Mouse (Mus musculus) CH12.LX (cell line): ENCODE measurements around the gene Pak4. TPM values are rescaled to one million over a fixed set of nuclear protein-coding genes. Genes with fewer than 3 reads are reported as not detected.

ENCODE experiments used
- DNase-seq: peaks from one replicate; pipeline ENCODE4 v3.0.0-alpha.2; 2013; ENCODE audit errors: extremely low read depth
- H3K27ac ChIP-seq: 2 replicates; pipeline ENCODE4 v1.5.1; 2012; ENCODE audit warnings: low read depth, mild to moderate bottlenecking, control low read depth, moderate library complexity; ENCODE audit not compliant: insufficient read depth
- H3K27me3 ChIP-seq: replicated peaks from 2 replicates; pipeline ENCODE3; 2012; ENCODE audit warnings: inconsistent platforms
- H3K36me3 ChIP-seq, 2 experiments: replicated peaks in 1 of 2; 2 replicates each; pipeline versions ENCODE3 to v1.6.1; 2012; ENCODE audit warnings: inconsistent platforms in 1 of 2, low read length in 1 of 2, mild to moderate bottlenecking in 1 of 2, mixed read lengths in 1 of 2, moderate library complexity in 1 of 2; ENCODE audit not compliant: control insufficient read depth in 1 of 2, insufficient read depth in 1 of 2
- H3K4me1 ChIP-seq, 2 experiments: 2 replicates each; pipeline ENCODE4 v1.6.1; 2012; ENCODE audit warnings: inconsistent platforms in 1 of 2, moderate library complexity in 1 of 2; ENCODE audit not compliant: insufficient read depth in 2 of 2, control insufficient read depth in 1 of 2
- H3K4me2 ChIP-seq: 2 replicates; pipeline ENCODE4 v1.6.1; 2012; ENCODE audit warnings: low read depth, mild to moderate bottlenecking, control low read depth; ENCODE audit not compliant: poor library complexity, insufficient read depth, severe bottlenecking
- H3K4me3 ChIP-seq, 3 experiments: fragments of 150-350 bp in 1 of 3; sonication (generic) in 1 of 3; replicated peaks in 1 of 3; 2 replicates each; pipeline versions ENCODE3 to v1.5.1; 2011 to 2012; ENCODE audit warnings: low read depth in 2 of 3, low read length in 2 of 3, mild to moderate bottlenecking in 2 of 3, moderate library complexity in 2 of 3, control low read depth in 1 of 3, improper control_type of control experiment in 1 of 3, inconsistent platforms in 1 of 3, mixed read lengths in 1 of 3; ENCODE audit not compliant: poor library complexity in 1 of 3
- H3K79me2 ChIP-seq: replicated peaks from 2 replicates; pipeline ENCODE4 v1.6.1; 2012; ENCODE audit warnings: mild to moderate bottlenecking, moderate library complexity; ENCODE audit not compliant: control insufficient read depth, poor library complexity, insufficient read depth, severe bottlenecking; ENCODE audit errors: extremely low read depth
- H3K9ac ChIP-seq: 2 replicates; pipeline ENCODE4 v1.6.1; 2012; ENCODE audit warnings: low read depth, mild to moderate bottlenecking, control low read depth, moderate library complexity; ENCODE audit not compliant: insufficient read depth
- H3K9me3 ChIP-seq: replicated peaks from 2 replicates; pipeline ENCODE3; 2012; ENCODE audit warnings: low read length, inconsistent platforms, mixed read lengths
- BHLHE40 ChIP-seq: IDR thresholded peaks from 2 replicates; pipeline ENCODE4 v1.6.1; 2011; ENCODE audit warnings: mild to moderate bottlenecking, low read depth, low read length, improper control_type of control experiment
- CHD1 ChIP-seq: IDR thresholded peaks from 2 replicates; pipeline ENCODE4 v1.6.1; 2012; ENCODE audit warnings: low read depth, low read length, improper control_type of control experiment, inconsistent platforms
- CHD2 ChIP-seq: IDR thresholded peaks from 2 replicates; pipeline ENCODE4 v1.6.1; 2011; ENCODE audit warnings: low read length, improper control_type of control experiment
- CTCF ChIP-seq, 2 experiments: IDR thresholded peaks in 1 of 2; conservative IDR thresholded peaks in 1 of 2; 2 replicates each; pipeline ENCODE4 v1.5.1; 2011 to 2012; ENCODE audit warnings: low read depth in 2 of 2, low read length in 2 of 2, improper control_type of control experiment in 1 of 2, inconsistent platforms in 1 of 2, mild to moderate bottlenecking in 1 of 2, moderate library complexity in 1 of 2
- E2F4 ChIP-seq: IDR thresholded peaks from 2 replicates; pipeline ENCODE4 v1.6.1; 2011; ENCODE audit warnings: low read depth, low read length, improper control_type of control experiment; ENCODE audit not compliant: insufficient replicate concordance
- EP300 ChIP-seq: IDR thresholded peaks from 2 replicates; pipeline ENCODE4 v1.6.1; 2011; ENCODE audit warnings: low read length, improper control_type of control experiment
- ETS1 ChIP-seq: conservative IDR thresholded peaks from 2 replicates; pipeline ENCODE4 v1.6.1; 2012; ENCODE audit warnings: low read depth, mild to moderate bottlenecking, inconsistent platforms, low read length, improper control_type of control experiment, moderate library complexity
- IRF4 ChIP-seq: IDR thresholded peaks from 2 replicates; pipeline ENCODE4 v1.6.1; 2014; ENCODE audit warnings: low read depth, mild to moderate bottlenecking, inconsistent platforms, low read length, improper control_type of control experiment
- JUN ChIP-seq: IDR thresholded peaks from 2 replicates; pipeline ENCODE4 v1.6.1; 2011; ENCODE audit warnings: low read depth, mild to moderate bottlenecking, low read length, improper control_type of control experiment, moderate library complexity; ENCODE audit not compliant: insufficient read depth
- KAT2A ChIP-seq: IDR thresholded peaks from 2 replicates; pipeline ENCODE4 v1.6.1; 2012; ENCODE audit warnings: low read length, improper control_type of control experiment, inconsistent platforms; ENCODE audit not compliant: insufficient replicate concordance
- MAX ChIP-seq: IDR thresholded peaks from 2 replicates; pipeline ENCODE4 v1.6.1; 2011; ENCODE audit warnings: low read length, improper control_type of control experiment
- MEF2A ChIP-seq: IDR thresholded peaks from 2 replicates; pipeline ENCODE4 v1.6.1; 2014; ENCODE audit warnings: low read depth, mild to moderate bottlenecking, inconsistent platforms, low read length, improper control_type of control experiment, borderline replicate concordance
- MXI1 ChIP-seq: IDR thresholded peaks from 2 replicates; pipeline ENCODE4 v1.6.1; 2011; ENCODE audit warnings: mild to moderate bottlenecking, low read depth, low read length, improper control_type of control experiment
- NELFE ChIP-seq: IDR thresholded peaks from 2 replicates; pipeline ENCODE4 v1.6.1; 2011; ENCODE audit warnings: low read depth, low read length, improper control_type of control experiment
- NRF1 ChIP-seq: IDR thresholded peaks from 2 replicates; pipeline ENCODE4 v1.6.1; 2014; ENCODE audit warnings: low read depth, mild to moderate bottlenecking, inconsistent platforms, low read length, improper control_type of control experiment, moderate library complexity
- POLR2AphosphoS2 ChIP-seq: IDR thresholded peaks from 2 replicates; pipeline ENCODE4 v1.6.1; 2011; ENCODE audit warnings: low read depth, low read length, improper control_type of control experiment
- RAD21 ChIP-seq: IDR thresholded peaks from 2 replicates; pipeline ENCODE4 v1.6.1; 2011; ENCODE audit warnings: low read depth, mild to moderate bottlenecking, low read length, improper control_type of control experiment, moderate library complexity
- SIN3A ChIP-seq: IDR thresholded peaks from 2 replicates; pipeline ENCODE4 v1.6.1; 2012; ENCODE audit warnings: low read length, improper control_type of control experiment, inconsistent platforms
- SMC3 ChIP-seq: IDR thresholded peaks from 2 replicates; pipeline ENCODE4 v1.6.1; 2011; ENCODE audit warnings: low read depth, low read length, improper control_type of control experiment
- TCF12 ChIP-seq: IDR thresholded peaks from 2 replicates; pipeline ENCODE4 v1.6.1; 2014; ENCODE audit warnings: low read depth, mild to moderate bottlenecking, inconsistent platforms, low read length, improper control_type of control experiment
- ZKSCAN1 ChIP-seq: IDR thresholded peaks from 2 replicates; pipeline ENCODE4 v1.6.1; 2012; ENCODE audit warnings: low read depth, inconsistent platforms, low read length, improper control_type of control experiment, borderline replicate concordance
- ZMIZ1 ChIP-seq: IDR thresholded peaks from 2 replicates; pipeline ENCODE4 v1.6.1; 2012; ENCODE audit warnings: low read depth, mild to moderate bottlenecking, inconsistent platforms, low read length, improper control_type of control experiment
- dilution Hi-C: fragments of 300-500 bp; cut with MboI; formaldehyde crosslinking; loops from 2 replicates; pipeline ENCODE4 v1.14.3; 2020; ENCODE audit warnings: low sequenced_read_pairs; ENCODE audit not compliant: extremely low pct_unique_long_range_greater_than_20kb, extremely low pct_ligation_motif_present
- in situ Hi-C: fragments of 300-500 bp; cut with MboI; formaldehyde crosslinking; loops from 3 replicates; pipeline ENCODE4 v1.14.3; 2019; ENCODE audit warnings: low sequenced_read_pairs, low pct_ligation_motif_present, low pct_unique_long_range_greater_than_20kb, mixed read lengths
- polyA plus RNA-seq: library from polyadenylated mRNA; unstranded; fragments of >175 nt; gene quantifications from 2 replicates; pipeline ENCODE4 v1.2.1, GENCODE M21; 2012; ENCODE audit warnings: low read depth; ENCODE audit not compliant: insufficient read length
- total RNA-seq, 2 experiments: library from RNA; depleted of rRNA; stranded (reverse); fragments of 300-350 nt in 1 of 2; fragments of >200 nt in 1 of 2; gene quantifications; 2 replicates each; pipeline ENCODE4 v1.2.3; 2012 to 2014

Pak4 gene
- total and polyA plus RNA-seq, 3 experiments = 7.5 to 11.2 (median 8.3) TPM

GRCm38 (mm10) chr7:28575597-28575996 is 22.4 kb downstream of the Pak4 start:
- DNase-seq = no peak
- in situ Hi-C loops = no loop called here
- Histone ChIP-seq H3K9ac (no peak overlapping the region), H3K4me3 (no peak overlapping the region), H3K4me1 (peaks cover 3 to 52% of the 10 kb centered on the region in 2 experiments), H3K27me3 (no peaks in the 10 kb centered on the region), H3K4me2 (no peak overlapping the region), H3K9me3 (no peaks in the 10 kb centered on the region), H3K79me2 (no peaks in the 10 kb centered on the region), H3K36me3 (peaks cover 3 to 63% of the 10 kb centered on the region in 2 experiments), H3K27ac (no peak overlapping the region)
- TF ChIP-seq ZKSCAN1 (no peak), E2F4 (no peak), CHD1 (no peak), SMC3 (no peak), EP300 (no peak), ZMIZ1 (no peak), MAX (no peak), IRF4 (no peak), TCF12 (no peak), KAT2A (no peak), RAD21 (no peak), MXI1 (no peak), NELFE (no peak), CHD2 (no peak), ETS1 (no peak)
- dilution Hi-C loops = no loop called here

- in situ Hi-C loops = no loop called here
- Histone ChIP-seq H3K79me2 (no peaks in the 10 kb centered on the region), H3K4me2 (no peak overlapping the region)
- TF ChIP-seq IRF4 (no peak), TCF12 (no peak), ZKSCAN1 (no peak), JUN (no peak), POLR2AphosphoS2 (no peak), RAD21 (no peak), NELFE (no peak), E2F4 (no peak), EP300 (no peak), KAT2A (no peak), MXI1 (no peak), NRF1 (no peak), MEF2A (no peak), SIN3A (no peak), BHLHE40 (no peak), CTCF (conservative IDR thresholded peaks at IDR 0.05 in 1 of 2, IDR thresholded peaks at IDR 0.05 in 1 of 2; ENCODE audit: low read depth in 2 of 2, low read length in 2 of 2) (no peak)
- TF ChIP-seq, all 38 proteins: peak for 0
- H3K27ac ChIP-seq = no peak overlapping the region
- H3K4me1 ChIP-seq = peaks cover 4 to 45% of the 10 kb centered on the region in 2 experiments
- no peak overlapping the region for H3K4me3 ChIP-seq
- dilution Hi-C loops = no loop called here
- no peaks in the 10 kb centered on the region for H3K27me3 ChIP-seq
- H3K9me3 ChIP-seq = no peaks in the 10 kb centered on the region
- H3K9ac ChIP-seq = no peak overlapping the region
- no peak for DNase-seq
- peaks cover 0 to 65% of the 10 kb centered on the region in 2 experiments for H3K36me3 ChIP-seq
Observed at GRCm38 (mm10) chr7:28573236-28573635, 24.7 kb downstream of the Pak4 start.
